Mouse (Mus musculus): ENCODE results near the gene Ucma.

Gene Ucma

DNA sequence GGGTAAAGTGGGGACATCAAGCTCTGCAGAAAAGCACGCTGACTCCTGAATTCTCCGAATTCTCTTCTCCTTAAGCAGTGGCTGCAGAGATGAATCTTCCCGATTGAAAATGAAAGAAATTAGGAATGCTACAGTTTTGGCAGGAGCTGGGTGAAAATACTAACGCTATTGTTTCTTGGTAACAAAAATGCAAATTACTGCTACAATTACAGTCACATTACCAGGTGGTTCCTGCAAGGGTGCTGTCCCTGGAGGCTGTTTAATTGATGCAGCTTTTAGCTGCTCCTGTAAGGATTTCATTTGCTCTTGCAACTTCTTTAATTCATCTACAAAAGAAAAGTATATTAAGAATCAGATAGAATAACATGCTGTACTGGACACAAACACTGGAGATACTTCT, 31.2 kb downstream of the Ucma start:
- no peak for DNase-seq

DNA sequence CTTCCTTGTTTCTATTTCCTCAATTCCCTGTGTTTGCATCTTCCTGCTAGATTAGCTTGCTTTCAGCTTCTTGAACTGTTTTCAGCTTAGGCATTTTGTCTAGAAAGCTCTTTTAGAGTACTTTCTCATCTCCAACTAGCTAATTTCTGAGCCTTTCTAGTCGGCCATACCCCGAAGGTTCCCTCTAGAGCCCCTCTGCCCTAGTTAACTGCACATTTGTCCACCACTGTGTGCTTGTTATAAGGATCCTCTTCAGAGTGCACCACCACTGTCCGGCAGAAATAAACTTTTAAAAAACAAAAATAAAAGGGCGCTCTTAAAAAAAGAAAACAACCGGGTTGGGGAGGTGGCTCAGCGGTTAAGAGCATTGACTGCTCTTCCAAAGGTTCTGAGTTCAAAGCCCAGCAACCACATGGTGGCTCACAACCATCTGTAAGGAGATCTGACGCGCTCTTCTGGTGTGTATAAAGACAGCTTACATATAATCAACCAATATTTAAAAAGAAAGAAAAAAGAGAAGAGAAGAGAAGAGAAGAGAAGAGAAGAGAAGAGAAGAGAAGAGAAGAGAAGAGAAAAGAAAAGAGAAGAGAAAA, 36.1 kb downstream of the Ucma start:
- DNase-seq = no peak

DNA sequence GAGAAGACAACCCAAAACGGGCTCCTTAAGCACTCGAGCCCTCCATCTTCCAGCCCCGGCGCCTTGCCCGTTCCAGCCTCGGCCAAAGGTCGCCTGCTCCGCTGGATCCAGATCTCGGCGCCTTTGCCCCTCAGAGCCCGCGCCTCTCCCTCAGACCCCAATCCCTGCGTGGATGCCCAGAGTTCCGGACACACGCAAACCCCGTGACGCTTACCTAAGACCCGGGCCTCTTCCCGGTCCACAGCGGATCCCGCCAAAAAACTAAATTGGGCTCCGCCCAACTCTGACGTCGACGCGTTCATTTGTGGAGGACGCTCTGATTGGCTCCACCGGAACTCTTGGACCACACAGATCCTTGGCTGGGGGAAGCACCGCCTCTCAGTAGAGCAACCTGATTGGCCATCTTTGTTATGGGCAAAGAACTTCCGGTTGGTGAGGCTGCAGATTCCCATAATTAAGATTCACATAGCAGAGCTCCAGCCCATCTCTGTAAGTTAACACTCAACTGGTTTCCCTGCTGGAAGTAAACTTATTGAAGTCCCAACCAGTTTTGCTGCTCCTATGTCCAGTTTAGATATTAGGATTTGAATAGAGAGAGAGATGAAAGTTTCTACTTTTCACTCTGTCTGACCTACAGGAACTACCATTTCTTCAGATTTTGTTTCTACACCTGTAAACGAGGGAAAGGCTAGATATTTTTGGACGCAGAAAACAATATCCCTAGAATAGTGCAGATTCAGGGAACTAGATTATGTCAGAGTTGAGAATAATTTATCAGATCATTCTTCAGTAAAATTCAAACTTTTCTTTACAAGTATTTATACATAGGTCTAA, 36.8 kb downstream of the Ucma start, which contains the start of gene Mcm10:
Gene Mcm10, minus strand, starts transcription at position 301 of the 834 bp plus-strand sequence.
- peak; percentile 95 for DNase-seq

DNA sequence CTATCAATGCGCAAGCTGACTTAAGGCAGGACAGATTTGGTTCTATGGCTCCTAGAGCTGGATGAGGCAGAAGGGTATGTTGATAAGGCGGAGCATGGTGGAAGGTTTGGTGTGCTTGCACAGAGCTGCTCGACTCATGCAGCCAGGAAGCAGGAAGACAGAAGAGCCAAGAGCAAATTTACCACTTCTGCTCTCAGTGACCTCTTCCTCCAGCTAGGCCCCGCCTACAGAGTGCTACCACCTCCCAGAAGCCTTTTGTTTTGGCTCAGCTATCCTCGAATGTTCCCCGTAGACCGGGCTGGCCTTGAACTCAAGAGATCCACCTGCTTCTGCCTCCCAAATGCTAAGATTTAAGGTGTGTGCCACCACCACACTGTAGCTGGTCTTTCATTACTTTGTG, 38.7 kb downstream of the Ucma start:
- DNase-seq = no peak

DNA sequence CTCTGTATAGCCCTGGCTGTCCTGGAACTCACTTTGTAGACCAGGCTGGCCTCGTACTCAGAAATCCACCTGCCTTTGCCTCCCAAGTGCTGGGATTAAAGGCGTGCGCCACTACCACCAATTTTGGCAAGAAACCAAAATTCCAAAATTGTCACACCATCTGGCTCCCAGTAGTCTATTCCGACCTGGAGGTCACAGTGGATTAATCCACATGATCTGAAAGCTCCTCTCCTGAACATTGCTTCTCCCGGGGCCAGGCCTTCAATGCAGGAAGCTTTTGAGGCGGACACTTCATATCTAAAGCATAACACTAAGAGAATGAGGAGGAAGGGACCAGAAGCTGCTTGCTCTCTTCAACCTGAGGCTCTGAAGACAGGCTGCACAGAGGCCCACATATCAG, 39.6 kb downstream of the Ucma start:
- DNase-seq = no peak

DNA sequence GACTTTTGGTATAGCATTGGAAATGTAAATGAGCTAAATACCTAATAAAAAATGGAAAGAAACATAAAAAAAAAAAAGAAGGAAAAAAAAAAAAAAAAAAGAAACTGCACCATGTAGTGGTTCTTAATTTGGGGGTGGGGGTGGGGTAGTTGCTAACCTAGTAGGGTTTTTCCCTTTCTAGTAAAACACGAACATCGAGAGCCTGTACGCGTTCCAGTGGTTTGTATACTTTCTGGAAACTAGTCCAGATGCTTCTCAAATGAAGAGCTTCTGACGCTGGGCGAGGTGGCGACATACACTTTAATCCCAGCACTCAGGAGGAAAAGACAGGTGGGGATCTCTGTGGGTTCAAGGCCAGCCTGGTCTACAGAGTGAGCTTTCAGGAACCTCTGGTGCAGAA, 41.0 kb downstream of the Ucma start:
- no peak for DNase-seq

DNA sequence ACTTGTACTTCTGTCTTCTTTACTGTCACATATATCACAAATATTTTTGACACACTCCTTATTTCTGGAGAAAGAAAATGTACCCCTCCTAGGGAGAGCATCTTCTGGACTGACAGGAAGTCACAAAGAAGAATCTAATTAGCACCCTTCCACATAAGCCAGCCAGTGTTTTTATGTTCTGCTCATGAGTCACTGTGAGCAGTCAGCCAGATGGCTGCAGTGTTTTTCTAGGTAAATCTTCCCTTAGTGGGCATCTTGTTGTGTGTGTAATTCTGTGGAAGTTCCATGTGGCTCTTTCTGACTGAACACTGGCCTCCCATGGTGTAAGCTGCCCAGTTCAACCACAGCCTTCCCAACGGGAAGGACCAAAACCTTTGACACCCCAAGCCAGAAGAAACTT, 43.8 kb downstream of the Ucma start:
- DNase-seq = no peak

DNA sequence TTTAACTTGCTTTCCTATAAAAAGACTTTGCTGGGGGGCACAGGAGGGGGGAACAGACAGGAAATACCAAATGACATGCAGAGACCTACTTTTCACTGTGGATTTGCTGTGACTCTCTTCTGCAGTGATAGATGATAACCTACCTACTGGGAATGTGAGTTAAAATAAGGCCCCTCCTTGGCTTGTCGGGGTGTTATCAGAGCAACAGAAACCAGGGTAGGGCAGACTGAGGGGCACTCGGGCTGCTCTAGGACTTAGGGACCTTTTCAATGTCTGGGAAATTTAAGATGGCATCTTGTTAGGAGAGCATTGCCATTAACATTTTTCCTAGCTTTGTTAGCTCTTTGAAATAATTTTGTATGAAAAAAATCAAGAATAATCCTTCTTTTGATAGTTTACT, 47.4 kb downstream of the Ucma start:
- no peak for DNase-seq

DNA sequence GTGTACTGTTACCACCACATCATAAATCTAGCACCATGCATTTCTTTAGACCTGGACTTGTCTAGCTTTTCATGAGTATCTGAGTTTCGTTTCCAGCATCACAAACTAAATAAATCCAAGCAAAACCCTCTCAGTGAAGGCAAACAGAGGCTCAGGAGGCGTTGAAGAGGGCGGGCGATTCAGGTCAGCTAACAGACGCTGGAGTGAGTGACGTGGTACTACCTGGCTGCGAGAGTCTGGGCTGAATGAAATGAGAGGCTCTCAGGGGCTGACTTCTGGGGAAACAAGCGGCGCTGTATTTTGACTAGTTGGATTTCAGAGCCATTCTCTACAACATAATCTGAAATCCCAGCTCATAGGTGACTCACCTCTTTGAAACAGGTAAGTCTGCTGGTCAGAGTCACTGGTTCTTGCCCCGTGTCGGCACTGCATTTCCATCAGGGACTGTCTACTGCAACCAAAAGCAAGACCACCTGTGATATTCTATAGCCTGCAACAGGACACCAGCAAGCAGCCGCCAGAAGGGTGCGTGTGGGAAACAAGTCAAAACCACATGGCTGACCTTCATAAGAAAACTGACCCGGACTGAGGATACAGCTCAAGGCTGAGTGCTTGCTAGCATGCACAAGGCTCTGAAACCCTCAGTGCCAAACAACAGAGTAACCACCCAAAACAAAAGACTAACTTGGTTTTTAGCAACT, 47.9 kb downstream of the Ucma start:
- DNase-seq = no peak

DNA sequence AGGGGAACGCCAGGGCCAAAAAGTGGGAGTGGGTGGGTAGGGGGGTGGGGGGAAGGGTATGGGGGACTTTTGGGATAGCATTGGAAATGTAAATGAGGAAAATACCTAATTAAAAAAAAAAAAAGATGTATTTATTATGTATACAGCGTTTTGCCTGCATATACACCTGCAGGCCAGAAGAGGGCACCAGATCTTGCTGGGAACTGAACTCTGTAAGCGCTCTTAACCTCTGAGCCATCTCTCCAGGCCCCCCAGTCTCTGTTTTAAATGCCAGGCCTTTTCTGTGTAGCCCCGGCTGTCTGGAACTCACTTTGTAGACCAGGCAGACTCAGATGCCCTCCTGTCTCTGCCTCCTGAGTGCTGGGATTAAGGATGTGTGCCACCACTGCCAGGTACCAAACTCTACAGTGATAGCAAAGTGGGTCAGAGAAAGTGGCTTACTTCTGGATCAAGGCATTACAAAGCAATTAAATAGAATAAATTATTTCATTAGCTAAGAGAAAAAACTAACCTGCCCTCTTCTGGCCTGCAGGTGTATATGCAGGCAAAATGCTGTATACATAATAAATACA, 49.3 kb downstream of the Ucma start:
- DNase-seq = no peak

DNA sequence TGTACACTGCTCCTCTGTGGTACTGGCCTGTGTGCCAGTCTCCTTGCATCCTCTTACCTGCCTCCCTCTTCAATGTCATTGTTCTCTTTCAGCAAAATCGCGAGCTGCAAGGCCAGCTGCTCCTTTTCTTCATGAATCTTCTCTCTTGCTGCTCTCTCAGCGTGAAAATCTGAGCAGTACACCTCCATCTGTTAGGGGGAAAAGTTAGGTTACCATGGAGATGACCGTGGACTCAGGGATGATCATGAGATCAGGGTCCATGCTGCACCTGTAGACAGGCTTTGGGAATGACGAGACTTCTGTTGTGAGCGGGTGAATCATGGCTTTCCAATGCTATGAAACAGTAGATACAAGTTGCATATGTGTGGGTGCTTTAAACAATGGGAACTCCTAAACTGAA, 51.1 kb downstream of the Ucma start:
- DNase-seq = no peak

DNA sequence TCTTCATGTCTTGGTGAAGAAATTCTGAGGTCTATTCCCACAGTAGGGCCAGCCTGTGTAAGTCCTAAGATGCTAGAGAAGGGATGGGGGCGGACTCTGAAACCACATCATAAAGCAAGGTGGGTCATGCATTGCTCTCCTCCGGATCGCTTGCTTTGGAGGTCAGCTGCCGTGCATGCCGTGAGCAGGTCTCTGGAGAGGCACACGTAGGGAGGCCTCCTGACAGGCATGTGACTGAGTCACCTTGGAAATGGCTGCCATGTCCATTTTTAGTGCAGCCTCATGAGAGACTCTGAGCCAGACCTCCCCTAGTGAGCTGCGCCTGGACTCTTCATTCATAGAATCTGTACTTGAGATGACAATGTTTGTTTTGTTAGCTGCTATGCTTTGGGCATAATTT, 52.1 kb downstream of the Ucma start:
- no peak for DNase-seq

DNA sequence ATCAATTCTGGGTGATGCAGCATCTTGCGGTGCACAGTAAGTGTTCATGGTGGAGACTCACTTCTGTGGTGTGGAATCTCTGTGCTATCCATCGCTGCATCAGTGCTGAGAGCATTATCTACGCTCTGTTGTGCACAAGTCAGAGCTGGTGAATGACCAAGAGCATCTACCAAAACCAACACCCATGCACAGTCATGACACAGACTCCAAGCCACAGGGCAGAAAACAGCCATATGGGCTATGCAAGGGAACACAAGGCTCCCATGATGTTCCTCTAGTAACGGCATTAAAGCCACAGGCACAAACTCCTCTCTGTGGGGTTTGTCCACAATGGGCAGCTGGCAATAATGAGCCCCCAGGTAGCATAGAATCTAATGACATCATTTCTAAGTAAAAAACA, 53.9 kb downstream of the Ucma start:
- DNase-seq = no peak

DNA sequence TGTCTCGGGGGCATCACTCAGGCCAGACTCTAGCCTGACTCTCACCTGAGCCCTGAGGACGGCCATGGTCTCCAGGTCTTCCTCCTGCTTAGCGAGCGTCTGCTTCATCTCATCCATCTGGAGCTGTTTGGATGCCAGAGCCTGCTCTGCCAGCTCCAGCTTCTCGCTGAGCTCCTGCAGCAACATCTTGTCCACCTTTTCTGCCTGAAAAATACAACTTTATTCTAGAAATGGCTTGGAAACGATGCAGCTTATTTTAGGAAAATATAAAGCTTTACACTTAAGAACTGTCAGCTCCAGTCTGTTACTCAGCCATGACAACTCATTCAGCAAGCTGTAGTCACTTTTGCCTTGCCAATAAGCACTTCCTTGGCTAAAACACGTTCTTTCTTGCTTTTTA, 55.3 kb downstream of the Ucma start:
- DNase-seq = no peak

DNA sequence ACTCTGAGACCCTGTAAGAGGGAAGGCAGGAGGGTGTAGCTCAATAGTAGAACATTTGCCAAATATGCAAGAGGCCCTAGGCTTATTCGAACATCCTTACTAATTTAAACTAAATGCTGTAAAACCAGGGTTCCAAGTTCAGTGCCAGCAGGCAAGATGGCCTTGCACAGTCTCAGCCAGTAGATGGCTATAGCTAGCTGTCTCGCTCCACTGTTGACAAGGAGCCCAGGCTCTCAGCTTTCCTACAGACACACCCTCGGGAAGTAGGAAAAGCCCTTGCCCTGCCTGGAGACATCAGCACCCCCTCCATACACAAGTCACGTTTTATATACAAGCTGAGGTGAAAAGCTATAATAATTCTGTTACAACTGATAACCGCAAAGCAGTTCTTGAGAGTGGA, 56.7 kb downstream of the Ucma start:
- no peak for DNase-seq

DNA sequence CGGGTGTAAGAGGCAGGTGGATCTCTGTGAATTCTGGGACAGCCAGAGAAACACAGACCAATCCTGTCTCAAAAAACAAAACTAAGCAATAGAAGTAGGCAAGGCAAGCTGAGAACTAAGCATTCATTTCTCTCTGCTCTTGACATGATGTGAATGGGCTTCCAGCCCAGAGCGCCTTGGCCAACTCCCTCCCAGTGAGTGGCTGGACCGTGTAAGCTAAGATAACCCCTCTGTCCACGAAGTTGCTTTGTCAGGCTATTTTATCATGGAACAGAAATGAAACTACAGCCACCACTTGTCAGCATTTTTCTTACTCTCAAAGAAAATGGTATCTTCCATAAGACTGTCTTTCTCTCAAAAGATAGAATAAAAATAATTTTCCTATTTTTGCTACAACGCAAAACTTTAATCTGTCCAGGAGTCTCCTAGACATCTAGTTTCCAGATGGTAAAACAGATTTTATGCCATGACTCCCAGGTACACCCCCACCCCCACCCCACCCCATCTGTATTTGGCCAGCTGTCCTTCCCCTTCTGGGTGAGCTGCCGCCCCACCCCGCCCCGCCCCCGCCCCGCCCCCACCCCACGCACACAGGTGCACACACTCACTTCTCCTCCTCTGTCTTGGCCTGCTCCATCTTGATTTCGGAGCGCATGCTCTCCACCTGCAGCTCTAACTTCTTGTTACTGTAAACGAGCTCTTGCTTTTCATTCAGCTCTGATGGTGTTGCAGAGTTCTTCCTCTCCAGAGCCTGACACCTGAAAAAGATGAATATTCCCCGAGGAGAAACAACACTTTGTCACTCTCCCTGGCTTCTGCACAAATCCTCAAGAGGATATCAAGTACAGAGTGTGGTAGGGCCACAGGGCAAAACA, 57.9 kb downstream of the Ucma start:
- peak; percentile 13 to 32 for DNase-seq

DNA sequence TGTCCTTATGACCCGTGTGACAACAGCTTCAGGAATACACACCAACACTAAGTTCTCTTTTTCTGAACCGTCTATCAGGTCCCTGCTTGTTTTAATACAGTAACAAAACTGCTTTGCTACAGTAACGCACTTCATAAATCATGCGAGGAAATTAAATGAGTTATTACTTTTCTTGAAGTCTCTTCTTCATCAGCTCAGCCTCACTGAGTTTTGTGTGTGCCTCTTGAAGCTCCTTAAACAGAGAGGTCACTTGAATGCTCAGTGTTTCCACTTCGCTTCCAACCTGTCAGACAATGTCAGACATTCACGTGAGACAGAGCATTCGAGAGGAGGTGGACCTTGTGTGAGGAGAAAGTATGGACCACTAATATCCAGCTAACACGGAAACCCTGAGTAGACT, 58.9 kb downstream of the Ucma start:
- DNase-seq = no peak

DNA sequence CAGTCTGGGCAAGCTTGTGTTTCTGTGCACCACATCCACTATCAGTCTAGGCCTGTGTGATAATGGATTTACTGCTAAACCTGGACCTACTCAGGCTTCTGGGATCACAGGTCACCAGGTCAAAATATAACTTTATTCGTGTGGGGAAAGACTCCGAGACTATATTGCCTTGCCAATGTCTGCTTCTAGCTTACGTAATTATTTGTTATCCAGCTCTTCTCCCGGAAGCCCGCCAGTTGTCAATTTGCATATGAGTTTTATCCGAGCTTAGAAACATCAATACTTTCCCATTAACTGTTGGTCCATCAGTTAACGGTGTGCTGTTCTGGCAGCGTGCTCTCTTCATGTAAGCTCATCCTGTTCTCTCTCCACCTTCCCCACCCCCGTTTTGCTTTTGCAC, 59.3 kb downstream of the Ucma start:
- DNase-seq = no peak
